Mouse (Mus musculus) midbrain, postnatal 0 days (tissue): ENCODE results near the gene Vsig10. TPM values are rescaled to one million over a fixed set of nuclear protein-coding genes. Genes with fewer than 3 reads are reported as not detected.
A peak's percentile ranks its signal among the peaks of the same experiment; 100 is the strongest.

Experiments
- ATAC-seq: fragments of 200-750 bp; cut with Nextera tagmentation; 2 replicates; pipeline ENCODE4 v1.8.0; 2017; ENCODE audit warnings: moderate number of reproducible peaks, mild to moderate bottlenecking, moderate TSS enrichment, moderate library complexity; ENCODE audit not compliant: low FRiP score
- DNase-seq: peaks from one replicate; pipeline ENCODE4 v3.0.0-alpha.2; 2015; ENCODE audit warnings: low spot score
- H3K27ac ChIP-seq: fragments of 300-500 bp; sonication (generic); 2 replicates; pipeline ENCODE4 v1.5.1; 2014; ENCODE audit warnings: low read depth, mild to moderate bottlenecking, low read length, mixed read lengths
- H3K27me3 ChIP-seq: fragments of 300-500 bp; sonication (generic); 2 replicates; pipeline ENCODE4 v1.6.1; 2014; ENCODE audit warnings: low read length, control low read depth, mixed read lengths; ENCODE audit not compliant: insufficient read depth
- H3K36me3 ChIP-seq: fragments of 300-500 bp; sonication (generic); 2 replicates; pipeline ENCODE4 v1.6.1; 2014; ENCODE audit warnings: low read length, control low read depth, mixed read lengths; ENCODE audit not compliant: insufficient read depth
- H3K4me1 ChIP-seq: fragments of 300-500 bp; sonication (generic); 2 replicates; pipeline ENCODE4 v1.6.1; 2014; ENCODE audit warnings: mild to moderate bottlenecking, control low read depth, antibody characterized with exemption, low read length, mixed read lengths; ENCODE audit not compliant: insufficient read depth
- H3K4me2 ChIP-seq: fragments of 300-500 bp; sonication (generic); 2 replicates; pipeline ENCODE4 v1.6.1; 2014; ENCODE audit warnings: low read depth, mild to moderate bottlenecking, low read length, mixed read lengths; ENCODE audit not compliant: poor library complexity, severe bottlenecking
- H3K4me3 ChIP-seq: fragments of 300-500 bp; sonication (generic); 2 replicates; pipeline ENCODE4 v1.5.1; 2014; ENCODE audit warnings: low read depth, mild to moderate bottlenecking, low read length, moderate library complexity
- H3K9ac ChIP-seq: fragments of 300-500 bp; sonication (generic); replicated peaks from 2 replicates; pipeline ENCODE4 v1.6.1; 2014; ENCODE audit warnings: mild to moderate bottlenecking, low read length, moderate library complexity, mixed read lengths; ENCODE audit not compliant: poor library complexity, severe bottlenecking
- H3K9me3 ChIP-seq: fragments of 300-500 bp; sonication (generic); 2 replicates; pipeline ENCODE4 v1.6.1; 2016; ENCODE audit warnings: low read length, control low read depth
- CTCF ChIP-seq: IDR thresholded peaks from 2 replicates; pipeline ENCODE4 v1.5.1; 2016; ENCODE audit warnings: antibody characterized with exemption, mild to moderate bottlenecking
- WGBS: fragments of 180-500 bp; shearing (Covaris S2); extraction: QIAGEN DNeasy Blood & Tissue Kit; methylation state at CpG from one replicate; pipeline ENCODE4 v1.1.7; 2014; 5-methylcytosine and 5-hydroxymethylcytosine counted together
- polyA plus RNA-seq: library from polyadenylated mRNA; unstranded; fragments of >200 nt; fragmentation: Nextera tagmentation; extraction: Ambion mirVana; gene quantifications from 2 replicates; pipeline ENCODE4 v1.2.1, GENCODE M21; 2015
- total RNA-seq: library from RNA; depleted of rRNA; stranded (reverse); fragments of >200 nt; gene quantifications from 2 replicates; pipeline ENCODE4 v1.2.3, GENCODE M21; 2014

Vsig10 gene
- total and polyA plus RNA-seq, 2 experiments from 2014 or later = 1.5 to 7.1 TPM

DNA sequence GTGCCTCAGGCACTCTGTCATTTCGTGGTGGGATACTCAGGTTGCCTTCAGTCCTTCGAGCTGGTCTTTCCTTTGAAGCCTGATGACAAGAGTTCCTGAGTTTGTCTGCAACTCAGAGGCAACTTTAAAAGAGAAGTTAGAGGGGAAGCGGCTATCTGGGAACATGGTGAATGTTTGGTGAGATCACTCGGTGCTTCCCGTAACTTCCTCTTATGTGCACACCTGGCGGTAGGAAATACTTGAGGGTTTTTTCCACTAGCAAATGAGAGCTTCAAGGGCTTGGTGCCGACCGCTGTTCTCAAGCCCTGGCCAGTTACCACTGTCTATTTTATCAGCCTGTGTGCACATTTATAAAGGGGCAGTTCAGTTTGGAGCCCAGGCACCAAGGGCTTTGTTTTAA is 35.2 kb downstream of the Vsig10 start:
- Histone ChIP-seq H3K4me1 (no peaks in the 10 kb centered on the region; the same call in 1 of the 2 replicates), H3K4me3 (no peak overlapping the region), H3K4me2 (no peak overlapping the region), H3K9me3 (no peaks in the 10 kb centered on the region), H3K36me3 (no peaks in the 10 kb centered on the region), H3K9ac (no peak overlapping the region), H3K27me3 (no peaks in the 10 kb centered on the region), H3K27ac (no peak overlapping the region)
- no peak for TF ChIP-seq CTCF
- no peak for DNase-seq
- no peak for ATAC-seq
- 86% methylated on average over 8 of the region's 8 CpGs for WGBS

DNA sequence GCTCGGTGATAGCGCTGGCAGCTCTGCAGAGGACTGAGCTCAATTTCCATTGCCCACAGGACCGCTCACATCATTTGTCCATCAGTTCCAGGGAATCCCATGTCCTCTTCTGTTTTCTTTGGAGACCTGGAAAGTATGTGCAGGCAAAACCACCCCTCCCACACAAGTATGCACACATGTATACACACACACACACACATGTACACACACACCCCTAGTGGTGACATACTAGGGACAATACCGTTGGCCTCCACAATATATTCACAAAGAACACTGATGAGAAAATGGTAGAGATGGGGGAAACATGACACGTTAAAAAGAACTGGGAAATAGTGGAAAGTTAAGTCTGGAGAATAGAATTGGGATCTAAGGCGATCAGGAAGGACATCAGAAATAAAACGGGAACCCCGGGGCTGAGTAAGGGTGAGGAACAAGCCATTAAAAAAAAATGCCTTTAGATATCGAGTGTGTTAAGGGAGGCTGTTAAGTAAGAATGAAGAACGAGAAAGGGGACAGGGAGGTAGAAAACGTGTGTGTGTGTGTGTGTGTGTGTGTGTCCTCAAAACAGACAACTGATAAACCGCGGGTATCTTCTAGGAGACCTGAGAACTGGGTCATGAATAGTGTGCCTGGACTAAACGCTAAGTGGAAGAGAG is 36.9 kb downstream of the Vsig10 start:
- H3K27ac ChIP-seq = peak overlapping the region; percentile 96; the same call in 1 of the 2 replicates
- no peaks in the 10 kb centered on the region for H3K27me3 ChIP-seq
- H3K9me3 ChIP-seq = no peaks in the 10 kb centered on the region
- peak overlapping the region; percentile 86 for H3K4me3 ChIP-seq
- peak; percentile 60 for TF ChIP-seq CTCF
- 0 out of 2 replicates have a peak overlapping the region, but pooled peaks have one; percentile 98 for H3K9ac ChIP-seq
- H3K4me1 ChIP-seq = peaks cover 6% of the 10 kb centered on the region; the same call in 1 of the 2 replicates
- no peaks in the 10 kb centered on the region for H3K36me3 ChIP-seq
- WGBS = 45% methylated on average over 14 of the region's 14 CpGs
- no peak for DNase-seq
- peak overlapping the region; percentile 92 for H3K4me2 ChIP-seq
- no peak for ATAC-seq

DNA sequence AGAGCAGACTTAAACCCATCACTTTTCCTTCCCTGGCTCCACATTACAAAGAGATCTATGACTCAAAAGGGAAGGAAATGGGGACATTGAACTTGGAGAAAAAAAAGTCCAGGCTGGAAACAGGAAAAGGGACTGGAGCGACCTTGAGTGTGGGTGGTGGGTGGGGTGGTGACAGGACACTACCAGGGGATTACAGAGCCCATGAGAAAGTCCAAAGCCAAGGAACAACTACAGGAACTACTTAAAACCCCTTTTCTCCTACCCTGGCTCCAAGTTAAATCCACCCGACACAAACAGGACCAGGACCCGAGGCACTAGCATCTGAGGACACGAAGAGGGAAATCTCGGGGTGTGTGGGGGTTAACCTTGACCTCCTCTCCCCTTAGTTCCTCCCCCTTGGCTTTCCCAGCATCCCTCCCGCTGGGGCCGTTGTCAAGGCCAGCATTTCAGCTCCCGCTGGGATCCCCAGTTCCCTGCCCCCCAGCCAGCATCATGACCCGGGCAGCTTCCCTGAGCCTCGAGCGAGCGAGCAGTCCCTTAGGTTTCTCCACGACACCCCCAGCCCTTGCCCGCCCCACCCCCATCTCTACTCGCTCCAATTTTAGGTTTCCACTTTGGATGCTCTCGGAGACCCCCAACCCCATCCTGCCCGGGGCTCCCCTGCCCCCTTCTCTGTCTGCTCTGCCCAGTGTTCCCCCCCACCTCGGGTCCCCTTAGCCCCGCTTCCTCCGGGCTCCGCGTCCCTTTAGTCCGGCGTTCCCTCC is 37.7 kb downstream of the Vsig10 start:
- Histone ChIP-seq H3K4me1 (peaks cover 9% of the 10 kb centered on the region), H3K4me3 (peak overlapping the region; percentile 86), H3K4me2 (peak overlapping the region; percentile 92), H3K27me3 (no peaks in the 10 kb centered on the region), H3K27ac (peak overlapping the region; percentile 96), H3K36me3 (no peaks in the 10 kb centered on the region), H3K9ac (peak overlapping the region; percentile 98), H3K9me3 (no peaks in the 10 kb centered on the region)
- DNase-seq = peak; percentile 49
- TF ChIP-seq CTCF = no peak
- peak; percentile 71 for ATAC-seq
- WGBS = 2% methylated on average over 16 of the region's 24 CpGs

DNA sequence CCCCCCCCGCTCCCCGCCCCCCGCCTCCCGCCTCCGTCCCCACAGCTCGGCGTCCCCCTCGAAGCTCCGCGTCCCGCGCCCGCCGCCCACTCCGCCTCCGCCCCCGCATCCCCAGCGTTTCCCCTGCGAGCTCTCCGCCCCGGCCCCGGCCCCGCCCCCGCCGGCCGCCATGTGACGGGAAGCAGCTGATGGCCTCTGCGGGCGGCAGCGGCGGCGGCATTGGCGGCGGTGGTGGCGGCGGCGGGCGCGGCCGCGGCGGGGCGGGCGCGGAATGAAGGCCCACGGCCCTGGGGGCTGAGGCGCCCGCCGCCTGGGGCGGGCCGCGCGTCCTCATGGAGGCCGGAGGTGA is 38.2 kb downstream of the Vsig10 start, which contains the start of gene Wsb2:
Gene Wsb2 (plus strand): TSS at position 176 of the 349 bp plus-strand sequence.
- DNase-seq (peak; percentile 75), ATAC-seq (peak; percentile 80)
- no CpG with 5 or more reads among the region's 54 CpGs for WGBS
- Histone ChIP-seq H3K4me2 (peak within 1 kb of the TSS; percentile 92), H3K36me3 (no peaks in the 10 kb centered on the region), H3K9ac (peak within 1 kb of the TSS; percentile 98), H3K27me3 (no peaks in the 10 kb centered on the region), H3K9me3 (no peaks in the 10 kb centered on the region), H3K27ac (peak within 1 kb of the TSS; percentile 96), H3K4me3 (peak within 1 kb of the TSS; percentile 86), H3K4me1 (peaks cover 9% of the 10 kb centered on the region)
- TF ChIP-seq CTCF = no peak

DNA sequence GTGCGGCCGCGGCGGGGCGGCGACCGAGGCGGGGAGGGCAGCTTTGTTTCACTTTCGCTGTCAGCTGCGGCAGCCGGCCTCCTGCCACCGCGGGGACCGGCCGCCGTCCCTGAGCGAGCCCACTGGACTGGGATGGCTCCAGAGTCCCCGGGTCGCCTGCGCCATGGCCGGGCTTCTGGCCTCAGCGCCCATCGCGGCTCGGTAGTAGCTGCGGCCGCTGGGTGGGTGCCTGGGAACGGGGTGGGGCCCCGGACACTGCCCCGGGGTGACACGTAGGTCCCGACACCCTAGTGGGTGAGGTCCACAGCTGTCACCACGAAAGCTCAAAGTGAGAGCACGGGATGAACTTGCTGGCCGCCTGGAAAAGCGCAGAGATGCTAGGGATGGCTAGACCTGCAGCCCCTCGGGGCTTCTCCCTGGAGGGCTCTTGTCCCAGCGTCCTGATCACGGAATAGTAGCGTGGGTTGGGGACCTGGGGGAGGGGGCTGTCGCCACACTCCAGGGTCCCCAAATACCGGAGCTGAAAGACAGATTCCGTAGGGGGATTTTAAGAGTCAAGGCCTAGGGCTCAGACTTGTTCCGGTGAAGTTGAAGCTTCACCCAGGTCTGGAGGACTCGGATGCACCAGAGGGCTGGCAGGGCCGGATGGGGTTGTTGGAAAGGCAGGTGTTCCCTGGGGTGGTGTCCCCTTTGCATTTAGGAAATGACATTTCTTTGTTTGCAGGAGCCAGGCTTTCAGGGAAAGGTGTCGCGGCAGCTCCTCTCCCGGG is 38.8 kb downstream of the Vsig10 start:
- peaks cover 9% of the 10 kb centered on the region for H3K4me1 ChIP-seq

More for the DNA sequence above, 38.8 kb downstream of the Vsig10 start:
- DNase-seq (peak; percentile 22), ATAC-seq (peak; percentile 47; the same call in 1 of the 2 replicates)
- Histone ChIP-seq H3K27ac (peak overlapping the region; percentile 96), H3K9me3 (no peaks in the 10 kb centered on the region), H3K27me3 (no peaks in the 10 kb centered on the region), H3K4me3 (peak overlapping the region; percentile 86), H3K9ac (peak overlapping the region; percentile 98), H3K36me3 (no peaks in the 10 kb centered on the region), H3K4me2 (peak overlapping the region; percentile 92)
- TF ChIP-seq CTCF = no peak
- under 1% methylated on average over 42 of the region's 49 CpGs for WGBS
